Mouse (Mus musculus) hindbrain, postnatal 0 days (tissue): ENCODE measurements around the gene Dppa5a. TPM values are rescaled to one million over a fixed set of nuclear protein-coding genes. Genes with fewer than 3 reads are reported as not detected.

Source experiments
- ATAC-seq: fragments of 200-750 bp; cut with Nextera tagmentation; 2 replicates; pipeline ENCODE4 v1.8.0; 2017; ENCODE audit warnings: mild to moderate bottlenecking, moderate TSS enrichment, moderate library complexity
- DNase-seq: peaks from one replicate; pipeline ENCODE4 v3.0.0-alpha.2; 2015; ENCODE audit warnings: low spot score
- H3K27ac ChIP-seq: fragments of 300-500 bp; sonication (generic); 2 replicates; pipeline ENCODE4 v1.5.1; 2014; ENCODE audit warnings: mild to moderate bottlenecking
- H3K27me3 ChIP-seq: fragments of 300-500 bp; sonication (generic); 2 replicates; pipeline ENCODE4 v1.6.1; 2014; ENCODE audit warnings: low read length, mixed read lengths; ENCODE audit not compliant: insufficient read depth
- H3K36me3 ChIP-seq: fragments of 300-500 bp; sonication (generic); 2 replicates; pipeline ENCODE4 v1.6.1; 2014; ENCODE audit warnings: low read length, mixed read lengths; ENCODE audit not compliant: insufficient read depth
- H3K4me1 ChIP-seq: fragments of 300-500 bp; sonication (generic); 2 replicates; pipeline ENCODE4 v1.6.1; 2014; ENCODE audit warnings: antibody characterized with exemption, low read length, mixed read lengths; ENCODE audit not compliant: insufficient read depth
- H3K4me2 ChIP-seq: fragments of 300-500 bp; sonication (generic); 2 replicates; pipeline ENCODE4 v1.6.1; 2014; ENCODE audit warnings: low read depth, mild to moderate bottlenecking, low read length, moderate library complexity, mixed read lengths
- H3K4me3 ChIP-seq: fragments of 300-500 bp; sonication (generic); 2 replicates; pipeline ENCODE4 v1.5.1; 2014; ENCODE audit warnings: low read length
- H3K9ac ChIP-seq: fragments of 300-500 bp; sonication (generic); replicated peaks from 2 replicates; pipeline ENCODE4 v1.6.1; 2014; ENCODE audit warnings: mild to moderate bottlenecking, low read length, moderate library complexity, mixed read lengths
- H3K9me3 ChIP-seq: fragments of 300-500 bp; sonication (generic); 2 replicates; pipeline ENCODE4 v1.6.1; 2016; ENCODE audit warnings: low read length, mixed read lengths
- CTCF ChIP-seq: IDR thresholded peaks from 2 replicates; pipeline ENCODE4 v1.5.1; 2016; ENCODE audit warnings: antibody characterized with exemption, control low read depth, low read depth
- WGBS: fragments of 180-500 bp; shearing (Covaris S2); extraction: QIAGEN DNeasy Blood & Tissue Kit; methylation state at CpG from one replicate; pipeline ENCODE4 v1.1.7; 2014; 5-methylcytosine and 5-hydroxymethylcytosine counted together
- polyA plus RNA-seq: library from polyadenylated mRNA; unstranded; fragments of >200 nt; fragmentation: Nextera tagmentation; extraction: Ambion mirVana; gene quantifications from 2 replicates; pipeline ENCODE4 v1.2.1, GENCODE M21; 2015
- total RNA-seq: library from RNA; depleted of rRNA; stranded (reverse); fragments of >200 nt; gene quantifications from 2 replicates; pipeline ENCODE4 v1.2.3, GENCODE M21; 2014

Gene Dppa5a
- total and polyA plus RNA-seq, 2 experiments from 2014 or later: 1.8 to 6.2 TPM

DNA sequence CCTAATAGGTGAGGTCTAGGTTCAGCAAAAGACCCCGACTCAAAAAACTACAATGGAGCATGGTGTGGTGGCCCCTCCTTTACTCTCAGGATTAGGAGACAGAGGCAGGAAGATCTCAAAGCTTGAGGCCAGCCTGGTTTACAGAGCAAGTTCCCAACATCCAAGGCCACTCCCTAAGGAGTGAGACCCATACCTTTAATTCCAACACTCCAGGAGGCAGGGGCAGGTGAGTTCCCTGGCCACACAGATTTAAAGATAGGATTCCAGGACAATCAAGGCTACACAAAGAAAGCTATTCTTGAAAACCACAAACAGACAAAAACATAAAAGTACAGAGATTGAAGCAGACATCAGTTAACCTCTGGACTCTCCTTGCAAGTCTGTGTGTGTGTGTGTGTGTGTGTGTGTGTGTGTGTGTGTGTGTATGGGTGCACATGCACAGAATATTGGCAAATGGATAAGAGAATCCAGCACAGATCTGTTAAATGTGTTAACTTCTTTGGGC is 7.0 kb upstream of the Dppa5a start:
- Histone ChIP-seq H3K4me3 (no peak overlapping the region), H3K27ac (no peak overlapping the region), H3K27me3 (no peaks in the 10 kb centered on the region), H3K36me3 (no peaks in the 10 kb centered on the region), H3K9me3 (no peaks in the 10 kb centered on the region), H3K4me1 (no peaks in the 10 kb centered on the region), H3K9ac (no peak overlapping the region), H3K4me2 (no peak overlapping the region)
- no peak for TF ChIP-seq CTCF
- no peak for ATAC-seq
- DNase-seq: no peak
- WGBS: 83% methylated on average over 1 of the region's 1 CpGs

DNA sequence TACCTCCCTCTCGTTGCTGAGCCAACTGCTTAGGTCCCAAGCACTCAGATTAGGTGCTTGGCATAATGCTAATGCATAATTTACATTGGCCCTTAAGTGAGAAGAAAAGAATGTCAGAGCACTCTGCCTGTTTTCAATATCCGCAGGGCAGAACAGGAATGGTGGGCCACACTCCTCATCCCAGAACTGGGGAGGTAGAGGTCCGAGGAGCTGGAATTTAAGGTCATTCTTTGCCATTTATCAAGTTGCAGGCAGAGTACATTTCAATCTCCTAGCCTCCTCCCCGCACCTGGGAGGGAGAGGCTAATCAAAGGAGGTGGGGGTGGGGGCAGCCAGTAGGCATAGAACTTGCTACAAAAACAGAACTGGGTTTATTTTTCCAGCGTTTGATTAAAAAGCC is 6.4 kb upstream of the Dppa5a start:
- ATAC-seq: no peak
- Histone ChIP-seq H3K36me3 (no peaks in the 10 kb centered on the region), H3K9me3 (no peaks in the 10 kb centered on the region), H3K4me3 (no peak overlapping the region), H3K27ac (no peak overlapping the region), H3K27me3 (no peaks in the 10 kb centered on the region), H3K4me1 (no peaks in the 10 kb centered on the region), H3K4me2 (no peak overlapping the region), H3K9ac (no peak overlapping the region)
- no peak for TF ChIP-seq CTCF
- DNase-seq: no peak
- WGBS: 66% methylated on average over 5 of the region's 5 CpGs

GRCm38 (mm10) chr9:78372827-78373504 is 5.0 kb upstream of the Dppa5a start:
- no peaks in the 10 kb centered on the region for H3K4me1 ChIP-seq
- 80% methylated on average over 10 of the region's 10 CpGs for WGBS
- no peak overlapping the region for H3K4me2 ChIP-seq
- ATAC-seq (no peak), DNase-seq (no peak)
- no peaks in the 10 kb centered on the region for H3K9me3 ChIP-seq
- H3K27ac ChIP-seq: no peak overlapping the region
- TF ChIP-seq CTCF: no peak
- H3K4me3 ChIP-seq: no peak overlapping the region
- H3K9ac ChIP-seq: no peak overlapping the region
- no peaks in the 10 kb centered on the region for H3K36me3 ChIP-seq
- H3K27me3 ChIP-seq: no peaks in the 10 kb centered on the region

GRCm38 (mm10) chr9:78371441-78371840 is 3.5 kb upstream of the Dppa5a start:
- no peak for ATAC-seq
- H3K27me3 ChIP-seq: no peaks in the 10 kb centered on the region
- H3K36me3 ChIP-seq: no peaks in the 10 kb centered on the region
- H3K4me2 ChIP-seq: no peak overlapping the region
- 94% methylated on average over 3 of the region's 3 CpGs for WGBS
- H3K9ac ChIP-seq: no peak overlapping the region
- H3K4me1 ChIP-seq: no peaks in the 10 kb centered on the region
- DNase-seq: no peak
- H3K4me3 ChIP-seq: no peak overlapping the region
- no peak overlapping the region for H3K27ac ChIP-seq
- H3K9me3 ChIP-seq: no peaks in the 10 kb centered on the region
- no peak for TF ChIP-seq CTCF

DNA sequence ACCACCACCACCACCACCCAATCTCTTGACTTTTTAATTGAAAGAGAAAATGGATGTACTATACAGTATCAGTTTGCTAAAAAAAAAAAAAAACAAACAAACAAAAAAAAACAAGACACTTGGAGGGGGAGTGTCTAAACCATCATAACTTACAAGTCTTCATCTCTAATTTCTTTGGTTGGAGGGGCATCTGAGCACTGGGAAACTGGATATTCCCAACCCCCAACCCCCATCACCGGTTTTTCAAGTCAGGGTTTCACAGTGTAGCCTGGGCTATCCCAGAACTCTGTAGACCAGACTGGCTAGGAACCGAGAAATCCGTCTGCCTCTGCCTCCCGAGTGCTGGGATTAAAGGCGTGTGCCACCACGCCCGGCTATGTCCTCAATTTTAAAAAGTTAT is 1.8 kb upstream of the Dppa5a start:
- TF ChIP-seq CTCF: no peak
- Histone ChIP-seq H3K27ac (no peak overlapping the region), H3K36me3 (no peaks in the 10 kb centered on the region), H3K4me2 (no peak overlapping the region), H3K9ac (no peak overlapping the region), H3K27me3 (no peaks in the 10 kb centered on the region), H3K4me1 (no peaks in the 10 kb centered on the region), H3K4me3 (no peak overlapping the region), H3K9me3 (no peaks in the 10 kb centered on the region)
- DNase-seq (no peak), ATAC-seq (no peak)
- WGBS: 90% methylated on average over 7 of the region's 7 CpGs

DNA sequence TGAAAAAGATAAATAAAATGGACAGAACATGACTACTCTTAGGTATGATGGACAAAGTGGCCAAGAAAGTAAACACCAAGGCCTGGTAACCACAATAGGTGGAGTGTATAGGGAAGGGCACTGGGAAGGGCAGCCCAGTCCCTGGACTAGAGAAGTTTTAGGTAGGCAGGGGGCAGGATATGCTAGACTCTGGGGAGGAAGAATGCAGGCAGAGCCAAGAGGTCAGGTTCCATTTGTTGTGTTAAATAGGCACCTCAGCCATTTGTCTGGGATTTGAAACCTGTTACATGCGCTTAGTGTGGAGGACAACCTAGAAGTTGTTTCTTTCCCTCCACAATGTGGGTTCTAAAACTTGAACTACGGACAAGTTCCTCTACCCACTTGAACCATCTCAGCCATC is 1.4 kb upstream of the Dppa5a start:
- 94% methylated on average over 2 of the region's 2 CpGs for WGBS
- H3K27ac ChIP-seq: no peak overlapping the region
- no peak for DNase-seq

GRCm38 (mm10) chr9:78368671-78369293 is 805 bp upstream of the Dppa5a start:
- ATAC-seq (no peak), DNase-seq (no peak)
- Histone ChIP-seq H3K9me3 (no peaks in the 10 kb centered on the region), H3K36me3 (no peaks in the 10 kb centered on the region), H3K27ac (no peak overlapping the region), H3K27me3 (no peaks in the 10 kb centered on the region), H3K4me3 (no peak overlapping the region), H3K4me2 (no peak overlapping the region), H3K4me1 (no peaks in the 10 kb centered on the region), H3K9ac (no peak overlapping the region)
- WGBS: 82% methylated on average over 3 of the region's 3 CpGs
- no peak for TF ChIP-seq CTCF

More for the DNA sequence above, 1.4 kb upstream of the Dppa5a start:
- Histone ChIP-seq H3K4me1 (no peaks in the 10 kb centered on the region), H3K4me3 (no peak overlapping the region), H3K9me3 (no peaks in the 10 kb centered on the region), H3K36me3 (no peaks in the 10 kb centered on the region), H3K27me3 (no peaks in the 10 kb centered on the region), H3K9ac (no peak overlapping the region), H3K4me2 (no peak overlapping the region)
- no peak for TF ChIP-seq CTCF
- ATAC-seq: no peak
